Mouse (Mus musculus) induced T-regulatory cell, adult 2 months (primary cell): ENCODE data around the gene Etfrf1.

Source experiments
- DNase-seq: peaks from one replicate; pipeline ENCODE4 v3.0.0-alpha.2; 2012; ENCODE audit warnings: low read depth

The Etfrf1 gene

GRCm38 (mm10) chr6:145226296-145226695 lies 15.4 kb downstream of the Etfrf1 start:
- no peak for DNase-seq

- DNase-seq: no peak
Observed at GRCm38 (mm10) chr6:145234391-145234790, 23.5 kb downstream of the Etfrf1 start.

DNA sequence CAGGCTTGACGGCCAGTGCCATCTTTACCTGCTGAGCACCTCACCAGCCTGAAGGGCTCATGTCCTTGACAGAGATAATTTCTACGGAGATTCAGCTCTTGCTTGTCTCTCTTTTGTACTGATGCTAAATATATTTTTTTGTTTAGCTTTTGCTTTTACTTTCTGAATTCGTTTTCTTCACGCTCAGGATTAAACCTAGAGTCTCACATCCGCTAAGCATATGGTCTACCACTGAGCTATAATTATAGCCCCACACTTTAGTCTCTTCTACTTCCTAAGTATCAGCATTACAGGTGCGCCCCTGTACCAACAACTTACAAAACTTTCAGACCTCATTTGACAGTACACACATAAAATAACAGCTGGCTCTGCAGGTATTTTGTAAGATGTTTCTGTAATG lies 24.4 kb downstream of the Etfrf1 start:
- DNase-seq: peak; percentile 48

DNA sequence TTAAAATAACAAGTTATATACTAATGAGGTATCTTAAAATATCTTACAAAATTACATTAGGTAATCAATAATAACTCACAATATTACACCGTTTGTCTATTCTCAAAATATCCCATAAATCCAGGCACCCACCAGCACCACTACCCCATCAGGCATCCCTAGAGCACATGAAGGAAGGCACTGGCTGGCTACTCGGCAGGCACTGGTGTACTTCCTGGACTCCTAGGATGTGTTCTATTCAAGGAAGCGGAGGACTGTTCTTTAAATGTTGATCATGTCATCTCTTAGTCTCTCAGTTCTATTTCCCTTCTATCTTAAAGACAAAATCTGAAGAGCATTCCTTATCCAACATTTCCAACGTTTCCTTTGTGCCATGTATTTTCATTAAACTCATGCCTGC lies 26.2 kb downstream of the Etfrf1 start:
- no peak for DNase-seq

- DNase-seq: no peak
Observed at GRCm38 (mm10) chr6:145240285-145240684, 29.4 kb downstream of the Etfrf1 start.

DNA sequence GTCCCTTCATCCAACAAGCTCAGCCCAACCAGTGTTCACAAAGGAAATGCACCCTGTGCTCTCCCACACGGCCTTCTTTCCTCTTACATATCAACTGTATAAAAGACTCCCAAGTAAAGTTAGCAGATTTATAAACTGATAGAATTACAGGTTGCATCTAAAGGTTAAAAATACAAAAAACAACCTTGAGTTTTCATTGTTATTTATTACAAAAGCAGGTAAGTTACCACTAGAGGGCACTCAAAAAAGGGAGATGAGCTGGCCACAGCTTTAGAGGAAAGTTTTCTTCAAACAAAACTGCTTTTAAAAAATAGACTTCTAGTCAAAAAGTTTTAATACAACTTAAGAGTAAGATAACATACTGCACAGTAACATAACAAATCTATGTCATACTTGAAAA lies 31.6 kb downstream of the Etfrf1 start:
- DNase-seq: peak; percentile 76

DNA sequence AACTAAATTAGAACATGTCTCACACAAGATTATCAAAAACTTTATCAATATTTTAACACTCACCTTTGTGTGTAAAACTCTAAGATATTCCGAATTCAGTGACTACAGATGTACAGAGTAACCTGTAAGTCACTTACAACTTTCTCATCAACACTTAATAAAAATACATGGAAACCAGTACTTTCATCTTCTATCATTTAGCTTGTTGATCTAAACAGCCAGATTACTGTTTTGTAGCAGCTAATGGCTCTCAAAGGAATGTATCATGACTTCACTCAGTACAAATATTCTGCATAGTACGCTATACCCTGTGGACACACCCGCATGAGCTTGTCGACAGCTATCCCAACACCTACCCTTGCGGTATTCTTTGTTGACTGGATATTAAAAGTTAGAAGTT lies 35.9 kb downstream of the Etfrf1 start:
- no peak for DNase-seq

- no peak for DNase-seq
Observed at GRCm38 (mm10) chr6:145247886-145248285, 37.0 kb downstream of the Etfrf1 start.

GRCm38 (mm10) chr6:145249291-145250184 lies 38.6 kb downstream of the Etfrf1 start:
- DNase-seq: peak; percentile 86

DNA sequence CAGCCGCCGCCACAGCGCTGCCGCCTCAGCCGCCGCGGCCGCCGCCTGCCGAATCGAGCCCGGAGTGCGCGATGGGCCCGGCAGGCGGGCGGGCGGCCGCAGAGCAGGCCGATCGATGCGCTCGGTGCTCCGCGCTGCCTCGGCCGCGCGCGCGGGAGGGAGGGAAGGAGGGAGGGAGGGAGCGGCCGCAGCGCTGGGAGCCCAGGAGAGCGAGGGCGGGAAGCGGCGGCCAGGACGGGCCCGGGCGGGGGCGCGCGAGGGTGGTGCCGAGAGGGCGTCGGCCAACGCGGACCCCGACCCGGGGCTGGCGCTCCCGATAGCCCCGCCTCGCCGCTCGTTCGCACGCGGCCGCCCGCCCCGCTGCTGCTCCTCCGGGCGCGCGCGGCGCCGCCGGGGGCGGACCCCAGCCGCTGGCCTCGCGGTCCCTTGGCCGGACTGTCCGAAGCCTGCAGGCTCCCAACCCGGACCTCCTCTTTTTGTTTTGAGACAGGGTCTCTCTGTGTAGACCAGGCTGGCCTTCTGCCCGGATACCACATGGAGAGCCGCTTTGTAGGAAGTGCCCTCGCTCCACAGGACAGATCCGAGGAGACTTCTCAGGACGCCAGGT lies 39.4 kb downstream of the Etfrf1 start, which contains the start of gene Kras:
TSS of gene Kras (minus strand) at position 55 of the 607 bp plus-strand sequence.
- peak; percentile 93 for DNase-seq

GRCm38 (mm10) chr6:145250820-145251219 lies 39.9 kb downstream of the Etfrf1 start:
- no peak for DNase-seq

DNA sequence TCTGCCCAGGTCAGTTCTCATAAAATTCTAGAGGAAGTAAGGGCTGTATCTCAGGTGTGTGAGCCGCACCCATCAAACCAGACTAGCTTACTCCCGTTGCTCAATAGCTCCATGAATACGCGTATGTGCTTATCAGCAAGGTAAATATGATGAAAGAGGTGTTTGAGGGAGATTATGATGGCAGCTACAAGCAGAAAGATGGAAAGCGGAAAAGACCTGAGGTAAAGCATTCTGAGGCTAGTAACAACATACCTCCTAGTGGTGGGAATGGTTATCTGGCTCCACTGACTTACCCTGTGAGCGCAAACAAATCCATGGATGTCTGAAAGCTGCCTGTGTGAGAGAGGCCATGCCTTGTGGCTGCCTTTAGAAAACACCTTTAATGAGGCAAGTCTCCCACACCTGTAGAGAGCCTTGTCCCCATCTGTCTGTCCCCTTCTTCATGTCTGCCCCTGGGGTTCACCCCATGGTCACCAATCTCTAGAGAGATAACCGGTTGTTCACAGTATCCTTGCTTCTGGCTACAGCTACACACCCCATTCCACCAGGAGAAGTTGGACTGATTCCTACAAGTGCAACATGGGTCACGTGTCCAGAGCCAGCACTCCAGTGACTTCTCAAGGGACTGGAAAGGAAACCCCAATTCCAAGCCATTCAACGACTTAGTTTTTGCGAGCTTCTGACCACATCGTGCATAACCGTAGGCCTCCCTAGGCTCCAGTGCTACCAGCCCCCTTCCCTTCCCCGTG lies 45.2 kb downstream of the Etfrf1 start:
- DNase-seq: no peak

DNA sequence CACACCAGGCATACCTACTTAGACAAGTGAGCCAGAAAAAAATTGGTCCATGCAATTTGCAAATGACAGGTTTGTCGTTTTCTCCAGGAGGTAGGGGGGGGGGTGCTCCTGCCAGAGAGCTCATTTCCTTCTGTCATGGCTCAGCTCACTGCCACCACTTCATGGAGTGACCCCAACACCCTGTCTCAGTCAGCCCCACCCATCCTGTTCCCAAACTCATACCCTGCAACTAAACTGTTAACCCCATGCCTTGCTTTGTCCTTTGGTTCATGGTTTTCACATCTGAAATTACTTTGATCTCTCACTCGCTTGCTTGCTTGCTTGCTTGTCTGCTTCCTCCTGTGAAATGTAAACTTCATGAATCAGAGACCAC lies 45.8 kb downstream of the Etfrf1 start:
- no peak for DNase-seq

GRCm38 (mm10) chr6:145262314-145262713 lies 51.4 kb downstream of the Etfrf1 start:
- DNase-seq: no peak
